ENCODE assay signal across 8 mouse cellular contexts in the genomic region with DNA sequence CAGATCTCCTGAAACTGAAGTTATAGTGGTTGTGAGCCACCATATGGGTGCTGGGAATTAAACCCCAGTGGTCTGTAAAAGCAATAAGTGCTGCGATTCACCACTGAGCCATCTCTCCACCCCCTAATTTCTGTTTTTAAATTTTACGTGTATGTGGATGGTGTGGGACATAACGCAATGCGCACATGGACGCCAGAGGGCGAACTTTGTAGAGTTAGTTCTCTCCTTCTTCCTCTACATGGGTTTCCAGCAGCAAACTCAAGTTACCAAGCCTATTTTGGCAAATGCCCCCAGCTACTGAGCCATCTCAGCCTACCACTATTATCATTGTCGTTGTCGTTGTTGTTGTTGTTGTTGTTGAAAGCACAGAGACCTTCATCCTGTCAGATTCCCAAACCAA. TPM values are rescaled to one million over a fixed set of nuclear protein-coding genes. Genes with fewer than 3 reads are reported as not detected.
DNase-seq lines count a peak whose midpoint lies in the region; ATAC-seq and TF ChIP-seq lines count a peak whose summit lies in the region.

No protein-coding gene starts in this region.

- H3K36me3 ChIP-seq in forebrain, embryonic 14.5 days (ENCODE audit: control insufficient read depth, insufficient read depth, low read length): no peaks in the 10 kb centered on the region
- H3K36me3 ChIP-seq in hindbrain, embryonic 12.5 days: no peaks in the 10 kb centered on the region
- H3K36me3 ChIP-seq in limb, embryonic 11.5 days (ENCODE audit: control insufficient read depth, insufficient read depth, low read length): no peaks in the 10 kb centered on the region
- H3K36me3 ChIP-seq in midbrain, embryonic 11.5 days (ENCODE audit: control insufficient read depth, insufficient read depth, low read length): no peaks in the 10 kb centered on the region
- no peaks in the 10 kb centered on the region for H3K36me3 ChIP-seq in stomach, postnatal 0 days (ENCODE audit: control insufficient read depth, insufficient read depth, low read length)

- ATAC-seq in forebrain, embryonic 14.5 days: 0 out of 2 replicates have a peak, but pooled peaks have one; percentile 35
- no peak for ATAC-seq in hindbrain, embryonic 12.5 days (ENCODE audit: low FRiP score)
- no peak for ATAC-seq in limb, embryonic 11.5 days (ENCODE audit: insufficient number of reproducible peaks, low FRiP score, low TSS enrichment, low read depth)
- ATAC-seq in midbrain, embryonic 11.5 days (ENCODE audit: low FRiP score): no peak
- no peak for ATAC-seq in stomach, postnatal 0 days (ENCODE audit: low FRiP score, low TSS enrichment)

- H3K4me2 ChIP-seq in forebrain, embryonic 14.5 days (ENCODE audit: low read length): peak overlapping the region; percentile 47
- H3K4me2 ChIP-seq in hindbrain, embryonic 12.5 days (replicated peaks): peak overlapping the region; percentile 53; the same call in 1 of the 2 replicates
- H3K4me2 ChIP-seq in limb, embryonic 11.5 days (ENCODE audit: low read depth, severe bottlenecking): peak overlapping the region; percentile 44
- no peak overlapping the region for H3K4me2 ChIP-seq in midbrain, embryonic 11.5 days
- H3K4me2 ChIP-seq in stomach, postnatal 0 days (replicated peaks; ENCODE audit: low read depth): peak overlapping the region; percentile 57

- no peak overlapping the region for H3K4me3 ChIP-seq in forebrain, embryonic 14.5 days (ENCODE audit: low read depth, low read length)
- H3K4me3 ChIP-seq in hindbrain, embryonic 12.5 days: peak overlapping the region; percentile 28; the same call in 1 of the 2 replicates
- H3K4me3 ChIP-seq in limb, embryonic 11.5 days (ENCODE audit: low read depth, low read length): no peak overlapping the region
- no peak overlapping the region for H3K4me3 ChIP-seq in midbrain, embryonic 11.5 days (ENCODE audit: low read depth, low read length)
- peak overlapping the region; percentile 31 for H3K4me3 ChIP-seq in stomach, postnatal 0 days (ENCODE audit: low read depth, low read length)

- 19% methylated on average over 8 of the region's 8 CpGs for WGBS in forebrain, embryonic 14.5 days
- 13% methylated on average over 8 of the region's 8 CpGs for WGBS in hindbrain, embryonic 12.5 days
- 29% methylated on average over 8 of the region's 8 CpGs for WGBS in limb, embryonic 11.5 days
- 27% methylated on average over 8 of the region's 8 CpGs for WGBS in midbrain, embryonic 11.5 days
- 13% methylated on average over 8 of the region's 8 CpGs for WGBS in stomach, postnatal 0 days

- TF ChIP-seq CTCF in stomach, postnatal 0 days (IDR thresholded peaks at IDR 0.05; ENCODE audit: low read depth): peak; percentile 78

- no peak overlapping the region for H3K27ac ChIP-seq in forebrain, embryonic 14.5 days (ENCODE audit: low read depth, low read length)
- no peak overlapping the region for H3K27ac ChIP-seq in hindbrain, embryonic 12.5 days
- no peak overlapping the region for H3K27ac ChIP-seq in limb, embryonic 11.5 days (replicated peaks; ENCODE audit: low read depth, low read length)
- H3K27ac ChIP-seq in midbrain, embryonic 11.5 days (ENCODE audit: low read depth, low read length): no peak overlapping the region
- 0 out of 2 replicates have a peak overlapping the region, but pooled peaks have one; percentile 2 for H3K27ac ChIP-seq in stomach, postnatal 0 days (replicated peaks)

- 0 out of 2 replicates have a peak, but pooled peaks cover 5% of the 10 kb centered on the region for H3K27me3 ChIP-seq in forebrain, embryonic 14.5 days (replicated peaks; ENCODE audit: control insufficient read depth, insufficient read depth, low read length)
- peaks cover 4% of the 10 kb centered on the region; the same call in 1 of the 2 replicates for H3K27me3 ChIP-seq in hindbrain, embryonic 12.5 days
- peaks cover 7% of the 10 kb centered on the region; the same call in 1 of the 2 replicates for H3K27me3 ChIP-seq in limb, embryonic 11.5 days (ENCODE audit: control insufficient read depth, insufficient read depth, low read length)
- no peaks in the 10 kb centered on the region; the same call in 1 of the 2 replicates for H3K27me3 ChIP-seq in midbrain, embryonic 11.5 days (ENCODE audit: control insufficient read depth, insufficient read depth, low read length)
- H3K27me3 ChIP-seq in stomach, postnatal 0 days (ENCODE audit: control insufficient read depth, insufficient read depth, low read length): no peaks in the 10 kb centered on the region

- no peak overlapping the region for H3K9ac ChIP-seq in forebrain, embryonic 14.5 days (ENCODE audit: low read length)
- no peak overlapping the region for H3K9ac ChIP-seq in hindbrain, embryonic 12.5 days
- no peak overlapping the region for H3K9ac ChIP-seq in limb, embryonic 11.5 days (ENCODE audit: low read length)
- H3K9ac ChIP-seq in midbrain, embryonic 11.5 days (ENCODE audit: low read length): peak overlapping the region; percentile 36
- no peak overlapping the region for H3K9ac ChIP-seq in stomach, postnatal 0 days (ENCODE audit: low read length)

- no peak for TF ChIP-seq EP300 in stomach, postnatal 0 days (optimal IDR thresholded peaks at IDR 0.05)

- DNase-seq in layer of hippocampus, postnatal 10 days (ENCODE audit: low spot score in 2 of 2): peak; percentile 63 to 70
- DNase-seq in layer of hippocampus, adult 8-10 months (ENCODE audit: low spot score in 2 of 2): no peak
- DNase-seq in adrenal gland, adult 2 months: peak; percentile 66
- peak; percentile 77 for DNase-seq in forebrain, embryonic 14.5 days (ENCODE audit: low spot score)
- DNase-seq in limb, embryonic 11.5 days (ENCODE audit: low spot score): peak; percentile 78
- peak; percentile 92 for DNase-seq in midbrain, embryonic 11.5 days (ENCODE audit: low spot score, missing footprints)
- DNase-seq in stomach, postnatal 0 days (ENCODE audit: low spot score): peak; percentile 65

- peaks cover 15% of the 10 kb centered on the region for H3K4me1 ChIP-seq in forebrain, embryonic 14.5 days (ENCODE audit: control insufficient read depth, insufficient read depth, low read length)
- peaks cover 18% of the 10 kb centered on the region for H3K4me1 ChIP-seq in hindbrain, embryonic 12.5 days
- H3K4me1 ChIP-seq in limb, embryonic 11.5 days (ENCODE audit: control insufficient read depth, insufficient read depth, low read length): peaks cover 3% of the 10 kb centered on the region; the same call in 1 of the 2 replicates
- H3K4me1 ChIP-seq in midbrain, embryonic 11.5 days (ENCODE audit: control insufficient read depth, insufficient read depth, low read length): peaks cover 4% of the 10 kb centered on the region
- H3K4me1 ChIP-seq in stomach, postnatal 0 days (replicated peaks; ENCODE audit: control insufficient read depth, insufficient read depth): peaks cover 7% of the 10 kb centered on the region; the same call in 1 of the 2 replicates

- H3K9me3 ChIP-seq in forebrain, embryonic 14.5 days (replicated peaks; ENCODE audit: control insufficient read depth, low read length): no peaks in the 10 kb centered on the region
- no peaks in the 10 kb centered on the region for H3K9me3 ChIP-seq in hindbrain, embryonic 12.5 days (replicated peaks)
- H3K9me3 ChIP-seq in limb, embryonic 11.5 days (ENCODE audit: control insufficient read depth, low read length): no peaks in the 10 kb centered on the region
- H3K9me3 ChIP-seq in midbrain, embryonic 11.5 days (ENCODE audit: control insufficient read depth, low read length): no peaks in the 10 kb centered on the region
- H3K9me3 ChIP-seq in stomach, postnatal 0 days (ENCODE audit: control insufficient read depth, low read length): no peaks in the 10 kb centered on the region

RNA-seq across cellular contexts. Expression of gene Hspb1, which starts 10.5 kb away (rescaled TPM):
- 1 to 10 TPM; 4.2 to 6.1 TPM for total RNA-seq in layer of hippocampus, postnatal 10 days (2021)
- total RNA-seq in layer of hippocampus, adult 8-10 months (2022): 10 to 100 TPM; 17.8 to 30.2 (median 23.0) TPM
- total RNA-seq in adrenal gland, adult 2 months (2021): 100 to 1,000 TPM; 236 to 614 TPM
- polyA plus RNA-seq in adrenal gland, adult 2 months (2012; rRNA removed): 309 and 678 TPM in 2 replicates
- 6.6 and 8.1 TPM in 2 replicates for polyA plus RNA-seq in forebrain, embryonic 14.5 days (2014; fragmentation: Nextera tagmentation; extraction: Ambion mirVana)
- polyA plus RNA-seq in hindbrain, embryonic 12.5 days (2016; fragmentation: Nextera tagmentation; extraction: Ambion mirVana): 23.9 and 34.1 TPM in 2 replicates
- polyA plus RNA-seq in limb, embryonic 11.5 days (2014; fragmentation: Nextera tagmentation; extraction: Ambion mirVana): 30.7 and 35.4 TPM in 2 replicates
- 8.7 and 9.9 TPM in 2 replicates for polyA plus RNA-seq in midbrain, embryonic 11.5 days (2014; fragmentation: Nextera tagmentation; extraction: Ambion mirVana)
- polyA plus RNA-seq in stomach, postnatal 0 days (2015; fragmentation: Nextera tagmentation; extraction: Ambion mirVana): 1,235 and 1,355 TPM in 2 replicates

RNA-seq across cellular contexts. Expression of gene Ywhag, which starts 57.2 kb away (rescaled TPM):
- 1,000 to 10,000 TPM; 1,571 to 1,708 TPM for total RNA-seq in layer of hippocampus, postnatal 10 days (2021)
- 1,000 to 10,000 TPM; 1,040 to 1,170 (median 1,116) TPM for total RNA-seq in layer of hippocampus, adult 8-10 months (2022)
- 100 to 1,000 TPM; 563 to 611 TPM for total RNA-seq in adrenal gland, adult 2 months (2021)
- 227 and 268 TPM in 2 replicates for polyA plus RNA-seq in adrenal gland, adult 2 months (2012; rRNA removed)
- 361 and 450 TPM in 2 replicates for polyA plus RNA-seq in forebrain, embryonic 14.5 days (2014; fragmentation: Nextera tagmentation; extraction: Ambion mirVana)
- 469 and 505 TPM in 2 replicates for polyA plus RNA-seq in hindbrain, embryonic 12.5 days (2016; fragmentation: Nextera tagmentation; extraction: Ambion mirVana)
- polyA plus RNA-seq in limb, embryonic 11.5 days (2014; fragmentation: Nextera tagmentation; extraction: Ambion mirVana): 98.2 and 105 TPM in 2 replicates
- polyA plus RNA-seq in midbrain, embryonic 11.5 days (2014; fragmentation: Nextera tagmentation; extraction: Ambion mirVana): 182 and 188 TPM in 2 replicates
- 86.0 and 89.2 TPM in 2 replicates for polyA plus RNA-seq in stomach, postnatal 0 days (2015; fragmentation: Nextera tagmentation; extraction: Ambion mirVana)

Comparison
In these comparisons a context has a peak if more than half of its experiments do, and no peak if none do; other contexts are left out.
1. DNase-seq: peak in layer of hippocampus, postnatal 10 days (2 of 2), adrenal gland, adult 2 months (single experiment), forebrain, embryonic 14.5 days (single experiment), limb, embryonic 11.5 days (single experiment), midbrain, embryonic 11.5 days (single experiment) and stomach, postnatal 0 days (single experiment); none in layer of hippocampus, adult 8-10 months (0 of 2).
2. H3K4me3 ChIP-seq: peak in hindbrain, embryonic 12.5 days (single experiment) and stomach, postnatal 0 days (single experiment); none in forebrain, embryonic 14.5 days (single experiment), limb, embryonic 11.5 days (single experiment) and midbrain, embryonic 11.5 days (single experiment).